Mouse (Mus musculus) adrenal gland, postnatal 4 days (tissue): ENCODE measurements around the gene Stat2. TPM values are rescaled to one million over a fixed set of nuclear protein-coding genes. Genes with fewer than 3 reads are reported as not detected.
"Not testable (repeated sequence)": the region's sequence is repeated elsewhere in the genome, so short reads cannot be mapped to it uniquely, and the experiment has no call there.

Source experiments
- DNase-seq, 2 experiments: peaks; one replicate each; pipeline ENCODE4 v3.0.0; 2021 to 2022; ENCODE audit warnings: low spot score in 2 of 2, mixed read lengths in 2 of 2
- total RNA-seq, 2 experiments: library from RNA; stranded (reverse); gene quantifications; 2 replicates each; pipeline ENCODE4 v1.2.3; 2021

The Stat2 gene
- total RNA-seq, 2 experiments from 2014 or later = 41.5 to 45.9 TPM

GRCm38 (mm10) chr10:128297622-128298021 lies 27.3 kb downstream of the Stat2 start:
- no peak for DNase-seq

GRCm38 (mm10) chr10:128298243-128298642 lies 27.9 kb downstream of the Stat2 start:
- DNase-seq = no peak

GRCm38 (mm10) chr10:128298702-128299171 lies 28.4 kb downstream of the Stat2 start, which contains the start of gene Il23a:
Il23a (minus strand) TSS chr10:128298752.
- DNase-seq = no peak

GRCm38 (mm10) chr10:128302357-128302756 lies 32.0 kb downstream of the Stat2 start:
- DNase-seq = no peak

GRCm38 (mm10) chr10:128302785-128303125 lies 32.4 kb downstream of the Stat2 start:
- DNase-seq = no peak

- peak; percentile 98 for DNase-seq
Measured at GRCm38 (mm10) chr10:128303126-128304021, 33.0 kb downstream of the Stat2 start, which contains the start of gene Pan2. Pan2 (plus strand) TSS chr10:128303335.

GRCm38 (mm10) chr10:128309654-128310053 lies 39.3 kb downstream of the Stat2 start:
- no peak for DNase-seq

DNA sequence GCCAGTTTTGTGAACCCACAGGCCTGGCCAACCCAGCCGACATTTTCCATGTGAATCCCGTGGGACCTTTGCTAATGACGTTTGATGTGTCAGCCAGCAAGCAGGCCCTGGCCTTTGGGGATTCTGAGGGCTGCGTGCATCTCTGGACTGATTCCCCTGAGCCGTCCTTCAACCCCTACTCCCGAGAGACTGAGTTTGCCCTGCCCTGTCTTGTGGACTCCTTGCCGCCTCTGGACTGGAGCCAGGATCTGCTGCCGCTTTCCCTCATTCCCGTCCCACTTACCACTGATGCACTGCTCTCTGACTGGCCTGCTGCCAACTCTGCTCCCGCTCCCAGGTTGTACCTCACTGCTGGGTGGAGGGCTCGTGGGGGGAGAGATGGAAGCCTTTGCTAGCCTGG lies 39.8 kb downstream of the Stat2 start:
- DNase-seq = peak; percentile 22 to 30

DNA sequence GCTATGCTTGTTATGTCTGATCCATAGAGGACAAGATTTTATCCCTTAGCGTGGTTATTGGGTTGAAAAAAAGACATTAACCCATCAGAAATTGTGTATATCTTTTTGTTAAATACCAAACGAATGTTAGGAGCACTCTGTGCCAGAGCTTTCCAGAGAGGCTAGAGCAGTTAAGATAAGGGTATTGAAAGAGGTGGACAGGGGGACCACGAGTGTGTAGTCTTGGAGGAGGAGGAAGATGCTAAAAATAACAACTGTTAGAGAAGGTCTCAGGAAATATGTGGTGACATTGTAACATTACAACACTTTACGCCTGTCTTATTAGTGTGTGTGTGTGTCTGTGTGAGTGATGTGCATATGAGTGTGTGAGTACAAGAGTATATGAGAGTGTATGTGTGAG lies 40.5 kb downstream of the Stat2 start:
- DNase-seq = no peak

DNA sequence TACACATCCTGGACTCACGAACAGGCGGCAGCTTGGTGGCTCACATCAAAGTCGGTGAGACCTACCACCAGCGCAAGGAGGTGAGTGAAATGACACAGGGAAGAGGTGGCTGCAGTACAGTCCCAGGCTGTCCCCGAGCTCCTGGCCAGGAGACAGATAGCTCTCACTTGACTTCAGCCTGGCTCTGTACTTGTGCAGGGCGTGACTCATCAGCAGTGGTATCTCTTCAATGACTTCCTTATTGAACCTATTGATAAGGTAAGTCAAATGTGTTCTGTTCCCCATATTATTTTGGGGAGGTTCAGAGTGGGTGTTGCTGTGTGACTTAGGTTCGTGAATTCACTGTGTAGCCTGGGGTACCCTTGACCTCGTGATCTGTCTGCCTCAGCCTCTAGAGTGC lies 45.2 kb downstream of the Stat2 start:
- DNase-seq = no peak

DNA sequence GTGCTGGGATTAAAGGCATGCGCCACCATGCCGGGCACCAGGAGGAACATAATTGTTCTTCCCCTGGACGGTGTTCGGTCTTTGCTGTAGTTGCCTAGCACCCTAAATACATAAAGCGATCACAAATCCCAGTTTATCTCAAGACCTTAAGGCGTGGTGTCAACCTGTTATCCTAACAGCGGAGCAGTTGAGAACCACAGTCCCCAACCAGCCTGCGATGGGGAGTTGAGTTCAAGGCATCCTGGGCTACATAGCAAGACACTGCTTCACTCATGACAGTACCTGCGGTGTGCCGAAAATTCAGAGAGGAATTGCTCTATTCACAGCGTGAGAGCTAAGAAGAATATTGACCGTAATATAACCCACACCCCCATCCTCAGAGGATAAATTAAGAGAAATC lies 51.3 kb downstream of the Stat2 start:
- DNase-seq = no peak

GRCm38 (mm10) chr10:128322141-128323108 lies 52.1 kb downstream of the Stat2 start, which contains the start of gene Cnpy2:
Cnpy2 (plus strand) TSS chr10:128322459.
- DNase-seq = peak; percentile 57 to 79

- DNase-seq = no peak
Measured at GRCm38 (mm10) chr10:128323516-128323915, 53.2 kb downstream of the Stat2 start.

DNA sequence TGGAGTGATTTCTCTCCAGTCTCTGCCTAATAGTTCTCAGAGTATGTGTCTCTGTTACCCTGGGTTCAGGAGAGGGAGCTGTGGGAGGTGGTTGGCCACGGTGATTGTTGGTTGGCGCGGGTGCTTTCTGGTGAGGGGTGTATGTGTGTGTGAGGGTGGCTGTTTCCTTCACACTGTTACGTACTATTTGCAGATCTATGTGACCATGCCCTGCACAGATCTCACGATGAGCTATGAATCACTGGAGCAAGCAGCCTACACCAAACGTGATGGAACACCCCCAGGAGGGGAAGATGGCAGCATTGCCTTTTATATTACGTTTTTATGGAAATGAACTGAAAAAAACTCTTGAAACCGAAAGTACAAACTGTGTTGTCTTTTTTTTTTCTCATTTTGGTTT lies 56.5 kb downstream of the Stat2 start:
- no peak for DNase-seq

DNA sequence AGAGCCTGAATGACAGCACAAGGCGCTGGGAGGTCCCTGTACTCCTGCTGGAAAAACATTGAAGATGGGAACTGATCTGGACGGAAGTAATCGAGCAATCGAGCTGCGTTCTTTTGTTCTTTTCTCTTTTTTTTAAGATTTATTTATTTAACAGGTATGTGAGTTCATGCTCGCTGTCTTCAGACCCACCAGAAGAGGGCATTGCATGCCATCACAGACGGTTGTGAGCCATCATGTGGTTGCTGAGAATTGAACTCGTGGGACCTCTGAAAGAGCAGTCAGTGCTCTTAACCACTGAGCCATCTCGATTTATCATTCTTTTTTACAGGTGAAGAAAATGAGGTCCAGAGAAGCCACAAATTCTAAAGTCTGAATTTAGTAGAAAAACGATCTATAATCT lies 57.3 kb downstream of the Stat2 start:
- no peak for DNase-seq

GRCm38 (mm10) chr10:128332358-128333249 lies 62.2 kb downstream of the Stat2 start:
- DNase-seq = not testable (repeated sequence)

DNA sequence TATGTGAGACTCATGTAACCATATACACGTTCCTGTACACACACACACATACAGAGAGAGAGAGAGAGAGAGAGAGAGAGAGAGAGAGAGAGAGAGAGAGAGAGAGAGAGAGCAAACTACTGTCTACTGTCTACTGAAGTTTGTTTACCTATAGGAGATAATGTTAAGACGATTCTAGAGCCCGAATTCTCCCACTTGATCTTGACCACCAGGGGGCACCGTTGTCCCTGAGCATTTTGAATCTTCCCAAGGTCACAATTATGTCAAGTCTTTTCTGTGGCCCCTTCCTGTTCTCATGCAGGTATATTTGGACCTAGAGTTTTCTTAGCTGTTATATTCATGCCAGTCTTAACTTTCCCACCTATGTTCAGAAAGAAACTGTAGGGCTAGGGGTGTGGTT lies 65.2 kb downstream of the Stat2 start:
- DNase-seq = peak; percentile 55 to 67

- no peak for DNase-seq
Measured at GRCm38 (mm10) chr10:128336195-128336594, 65.8 kb downstream of the Stat2 start.

DNA sequence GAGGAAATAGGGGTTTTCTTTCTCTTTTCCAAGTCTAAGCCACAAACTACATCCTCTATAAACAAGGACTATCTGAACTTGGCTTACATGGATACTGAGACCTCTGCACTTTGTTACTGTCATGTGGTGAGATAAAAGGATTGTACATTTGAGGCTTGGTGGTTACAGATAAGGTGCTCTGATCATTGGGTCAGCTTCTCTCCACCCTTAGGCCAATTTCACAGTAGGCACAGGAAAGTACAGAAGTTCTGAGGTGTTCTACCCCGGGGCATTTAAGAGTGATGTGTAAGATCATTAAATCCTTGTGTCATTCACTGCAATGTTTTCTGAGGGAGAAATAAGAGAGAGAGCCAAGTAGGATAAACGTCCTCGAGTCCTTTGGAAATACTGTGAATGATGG lies 66.2 kb downstream of the Stat2 start:
- DNase-seq = no peak
